Mouse (Mus musculus) stomach, postnatal 0 days (tissue): ENCODE measurements at regions not wholly inside any gene's neighbourhood (a gene's known extent, or its start where the extent isn't known, plus 50 kb on each side); places are given as distances from the start of the nearest gene placed in this dataset.

Source experiments
- CTCF ChIP-seq: IDR thresholded peaks from 2 replicates; pipeline ENCODE4 v1.5.1; 2016; ENCODE audit warnings: antibody characterized with exemption, low read depth, mild to moderate bottlenecking, moderate library complexity
- EP300 ChIP-seq: optimal IDR thresholded peaks from 2 replicates; pipeline ENCODE3; 2016; ENCODE audit warnings: antibody characterized with exemption

DNA sequence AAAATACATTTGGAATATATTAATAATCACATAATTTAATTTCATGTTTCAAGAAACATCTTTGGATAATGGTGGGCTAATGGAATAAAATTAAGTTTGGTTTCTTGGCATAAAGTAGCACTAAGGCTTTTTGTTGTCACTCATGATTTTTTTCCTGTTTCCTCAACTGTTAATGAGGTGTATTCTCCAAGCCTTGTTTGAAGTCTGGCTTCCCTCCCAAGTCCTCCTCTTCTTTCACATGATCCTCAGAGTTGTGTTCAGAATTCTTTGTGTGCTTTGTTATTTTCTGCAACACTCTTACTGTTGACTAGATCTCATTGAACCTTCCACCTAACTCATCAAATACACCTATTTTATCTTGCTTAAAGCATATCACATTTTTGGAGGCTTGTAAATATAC, 221.6 kb upstream of the Zeb2 start:
- TF ChIP-seq EP300 (no peak), CTCF (no peak)
